Mouse (Mus musculus) forebrain, embryonic 11.5 days (tissue): ENCODE data around the gene Lgals7. TPM values are rescaled to one million over a fixed set of nuclear protein-coding genes. Genes with fewer than 3 reads are reported as not detected.

Experiments
- ATAC-seq: fragments of 200-750 bp; cut with Nextera tagmentation; replicated peaks from 2 replicates; pipeline ENCODE4 v1.8.0; 2017; ENCODE audit warnings: moderate TSS enrichment; ENCODE audit not compliant: low FRiP score
- DNase-seq: peaks from one replicate; pipeline ENCODE4 v3.0.0-alpha.2; 2017; ENCODE audit warnings: low spot score
- H3K27ac ChIP-seq: fragments of 300-500 bp; sonication (generic); 2 replicates; pipeline ENCODE4 v1.5.1; 2014; ENCODE audit warnings: low read depth, low read length
- H3K27me3 ChIP-seq: fragments of 300-500 bp; sonication (generic); 2 replicates; pipeline ENCODE4 v1.6.1; 2014; ENCODE audit warnings: mild to moderate bottlenecking, low read length, mixed read lengths; ENCODE audit not compliant: control insufficient read depth, insufficient read depth
- H3K36me3 ChIP-seq: fragments of 300-500 bp; sonication (generic); 2 replicates; pipeline ENCODE4 v1.6.1; 2014; ENCODE audit warnings: mild to moderate bottlenecking, low read length, moderate library complexity, mixed read lengths; ENCODE audit not compliant: control insufficient read depth, insufficient read depth
- H3K4me1 ChIP-seq: fragments of 300-500 bp; sonication (generic); replicated peaks from 2 replicates; pipeline ENCODE4 v1.6.1; 2014; ENCODE audit warnings: low read length, mixed read lengths; ENCODE audit not compliant: control insufficient read depth, insufficient read depth
- H3K4me2 ChIP-seq: fragments of 300-500 bp; sonication (generic); 2 replicates; pipeline ENCODE4 v1.6.1; 2014; ENCODE audit warnings: low read depth, mild to moderate bottlenecking, low read length, moderate library complexity, mixed read lengths; ENCODE audit not compliant: severe bottlenecking
- H3K4me3 ChIP-seq: fragments of 300-500 bp; sonication (generic); 2 replicates; pipeline ENCODE4 v1.5.1; 2014; ENCODE audit warnings: low read depth, low read length
- H3K9ac ChIP-seq: fragments of 300-500 bp; sonication (generic); 2 replicates; pipeline ENCODE4 v1.6.1; 2014; ENCODE audit warnings: low read length
- H3K9me3 ChIP-seq: fragments of 300-500 bp; sonication (generic); 2 replicates; pipeline ENCODE4 v1.6.1; 2016; ENCODE audit warnings: low read length, mixed read lengths; ENCODE audit not compliant: control insufficient read depth
- WGBS: fragments of 180-500 bp; shearing (Covaris S2); extraction: QIAGEN DNeasy Blood & Tissue Kit; methylation state at CpG from one replicate; pipeline ENCODE4 v1.1.7; 2014; 5-methylcytosine and 5-hydroxymethylcytosine counted together
- polyA plus RNA-seq: library from polyadenylated mRNA; unstranded; fragments of >200 nt; fragmentation: Nextera tagmentation; extraction: Ambion mirVana; gene quantifications from 2 replicates; pipeline ENCODE4 v1.2.1, GENCODE M21; 2014

The Lgals7 gene
- polyA plus RNA-seq, 1 experiment from 2014 or later = 0.52 TPM

DNA sequence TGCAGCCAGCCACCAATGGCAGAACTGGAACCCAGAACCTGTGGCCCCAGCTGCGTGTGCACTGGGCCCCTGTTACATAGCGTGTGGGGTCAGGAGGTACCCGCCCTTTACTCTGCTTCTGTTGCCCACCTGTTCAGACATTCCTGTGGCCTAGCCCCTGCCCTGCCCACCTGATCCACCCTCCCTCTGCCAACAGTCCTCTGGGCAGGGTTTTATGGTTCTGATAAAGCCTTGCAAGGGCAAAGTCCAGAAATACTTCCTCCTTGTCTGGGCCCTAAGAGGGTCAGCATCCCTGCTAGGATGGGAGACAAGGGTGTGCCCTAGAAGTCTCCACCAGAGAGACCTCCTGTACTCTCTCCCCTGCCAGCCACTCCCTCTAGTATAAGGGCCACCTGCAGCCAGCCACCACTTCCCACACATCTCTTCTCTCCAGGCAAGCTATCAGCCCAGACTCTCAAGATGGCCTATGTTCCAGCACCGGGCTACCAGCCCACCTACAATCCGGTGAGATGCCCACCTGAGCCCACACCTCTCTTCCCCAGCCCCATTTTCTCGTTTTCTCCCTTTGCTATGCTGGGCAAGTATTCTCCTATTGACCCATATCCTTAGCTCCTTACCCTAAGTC is 29.8 kb upstream of the Lgals7 start, which contains the start of gene Lgals4:
Gene Lgals4 (plus strand): TSS at position 132 of the 625 bp plus-strand sequence.
- WGBS = 81% methylated on average over 6 of the region's 6 CpGs
- Histone ChIP-seq H3K4me1 (no peaks in the 10 kb centered on the region), H3K27ac (no peak within 1 kb of the TSS), H3K27me3 (no peaks in the 10 kb centered on the region), H3K9ac (no peak within 1 kb of the TSS), H3K4me2 (no peak within 1 kb of the TSS), H3K9me3 (no peaks in the 10 kb centered on the region), H3K4me3 (no peak within 1 kb of the TSS), H3K36me3 (no peaks in the 10 kb centered on the region)
- DNase-seq = no peak
- ATAC-seq = no peak

DNA sequence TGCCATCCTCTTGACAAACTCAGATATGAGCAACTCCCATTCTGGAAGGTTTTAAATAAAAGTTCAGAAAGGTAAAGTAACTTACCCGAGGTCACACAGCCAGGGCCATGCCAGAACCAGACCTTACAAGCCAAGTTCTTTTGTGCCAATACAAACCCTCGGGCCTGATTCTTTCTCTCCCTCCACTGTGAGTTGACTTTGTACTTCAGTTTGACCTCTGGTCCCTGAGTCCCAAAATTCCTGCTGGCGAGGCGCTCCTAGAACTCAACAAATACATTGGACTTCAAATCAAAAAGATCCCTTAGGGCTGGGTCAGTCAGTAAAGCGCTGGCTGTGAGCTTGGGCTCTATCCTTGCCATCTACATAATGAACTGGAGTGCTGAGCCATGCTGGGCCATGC is 26.7 kb upstream of the Lgals7 start:
- H3K36me3 ChIP-seq = no peaks in the 10 kb centered on the region
- H3K4me2 ChIP-seq = no peak overlapping the region
- H3K4me3 ChIP-seq = no peak overlapping the region
- no peak for DNase-seq
- H3K27ac ChIP-seq = no peak overlapping the region
- no peaks in the 10 kb centered on the region for H3K9me3 ChIP-seq
- ATAC-seq = no peak
- no peak overlapping the region for H3K9ac ChIP-seq
- H3K27me3 ChIP-seq = no peaks in the 10 kb centered on the region
- H3K4me1 ChIP-seq = no peaks in the 10 kb centered on the region
- 88% methylated on average over 5 of the region's 5 CpGs for WGBS

DNA sequence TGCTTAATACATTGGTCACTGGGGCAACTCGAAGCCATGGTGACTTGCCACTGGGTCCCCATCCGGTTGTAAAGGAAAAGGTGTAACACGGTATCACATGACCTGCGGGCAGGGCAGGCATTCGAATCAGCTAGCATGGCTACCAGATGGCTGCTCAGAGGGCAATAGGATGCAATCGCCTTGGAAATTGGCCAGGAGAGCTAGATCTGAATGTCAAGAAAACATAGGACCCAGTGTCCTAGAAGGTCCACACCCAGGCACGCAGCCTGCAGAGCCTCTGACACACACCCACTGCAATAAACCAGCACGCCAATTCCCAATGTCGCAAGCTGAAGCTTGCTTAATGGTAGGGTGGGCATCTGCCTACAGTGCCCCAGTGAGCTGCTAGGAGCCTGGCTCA is 25.3 kb upstream of the Lgals7 start:
- ATAC-seq (no peak), DNase-seq (no peak)
- H3K4me3 ChIP-seq = no peak overlapping the region
- H3K9ac ChIP-seq = no peak overlapping the region
- H3K9me3 ChIP-seq = no peaks in the 10 kb centered on the region
- H3K4me1 ChIP-seq = no peaks in the 10 kb centered on the region
- H3K4me2 ChIP-seq = no peak overlapping the region
- no peaks in the 10 kb centered on the region for H3K27me3 ChIP-seq
- no peak overlapping the region for H3K27ac ChIP-seq
- H3K36me3 ChIP-seq = no peaks in the 10 kb centered on the region
- 92% methylated on average over 9 of the region's 9 CpGs for WGBS

DNA sequence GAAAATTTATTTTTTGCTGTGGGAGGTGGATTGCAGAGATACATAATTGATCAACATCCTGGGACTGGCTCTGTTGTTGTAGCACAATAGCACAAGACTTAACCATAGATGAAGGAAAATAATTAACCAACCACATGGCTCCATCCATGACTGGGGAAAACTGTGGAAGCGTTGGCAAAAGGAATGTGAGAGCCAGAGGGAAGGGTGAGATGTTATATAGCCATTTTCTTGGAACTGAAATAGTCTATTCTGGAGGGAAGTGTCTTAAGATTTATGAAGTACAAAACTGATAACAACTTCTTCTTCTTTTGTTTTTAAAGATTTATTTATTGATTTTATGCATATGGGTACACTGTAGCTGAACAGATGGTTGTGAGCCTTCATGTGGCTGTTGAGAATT is 16.4 kb upstream of the Lgals7 start:
- H3K36me3 ChIP-seq = no peaks in the 10 kb centered on the region
- WGBS = 87% methylated on average over 1 of the region's 1 CpGs
- H3K4me2 ChIP-seq = no peak overlapping the region
- H3K4me3 ChIP-seq = no peak overlapping the region
- H3K9me3 ChIP-seq = no peaks in the 10 kb centered on the region; the same call in 1 of the 2 replicates
- no peak for DNase-seq
- no peak overlapping the region for H3K9ac ChIP-seq
- H3K27ac ChIP-seq = no peak overlapping the region
- ATAC-seq = no peak
- no peaks in the 10 kb centered on the region for H3K4me1 ChIP-seq
- no peaks in the 10 kb centered on the region for H3K27me3 ChIP-seq

DNA sequence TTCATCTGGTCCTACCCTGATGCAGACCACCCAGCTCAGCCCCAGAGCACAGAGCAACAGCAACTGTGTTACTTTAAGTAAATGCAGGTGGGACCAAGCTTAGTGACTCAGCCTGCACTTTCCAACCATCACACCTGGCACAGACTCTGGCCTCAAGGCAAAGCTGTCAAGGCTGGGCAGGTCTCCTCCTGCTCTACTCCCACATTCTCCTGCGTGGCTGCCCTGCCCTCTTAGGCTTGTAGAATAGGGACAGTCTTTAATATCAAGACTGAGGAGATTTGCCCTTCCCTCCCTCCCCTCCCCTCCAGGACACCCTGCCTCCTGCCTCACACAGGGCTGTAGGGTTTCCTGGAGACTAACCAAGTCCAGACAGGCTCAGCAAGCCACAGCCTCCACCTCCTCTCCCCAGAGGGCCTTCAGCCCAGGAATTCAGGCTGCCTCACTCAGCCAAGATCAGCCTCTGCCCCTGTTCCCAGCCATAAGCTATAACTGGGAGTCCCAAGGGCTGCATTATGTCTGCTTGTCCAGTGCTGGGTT is 13.9 kb upstream of the Lgals7 start:
- H3K36me3 ChIP-seq = no peaks in the 10 kb centered on the region
- no peak overlapping the region for H3K9ac ChIP-seq
- ATAC-seq = no peak
- no peak overlapping the region for H3K4me3 ChIP-seq
- H3K27ac ChIP-seq = no peak overlapping the region
- H3K4me2 ChIP-seq = no peak overlapping the region
- no peaks in the 10 kb centered on the region for H3K27me3 ChIP-seq
- no peaks in the 10 kb centered on the region; the same call in 1 of the 2 replicates for H3K9me3 ChIP-seq
- no peaks in the 10 kb centered on the region for H3K4me1 ChIP-seq
- no peak for DNase-seq
- 39% methylated on average over 1 of the region's 1 CpGs for WGBS

DNA sequence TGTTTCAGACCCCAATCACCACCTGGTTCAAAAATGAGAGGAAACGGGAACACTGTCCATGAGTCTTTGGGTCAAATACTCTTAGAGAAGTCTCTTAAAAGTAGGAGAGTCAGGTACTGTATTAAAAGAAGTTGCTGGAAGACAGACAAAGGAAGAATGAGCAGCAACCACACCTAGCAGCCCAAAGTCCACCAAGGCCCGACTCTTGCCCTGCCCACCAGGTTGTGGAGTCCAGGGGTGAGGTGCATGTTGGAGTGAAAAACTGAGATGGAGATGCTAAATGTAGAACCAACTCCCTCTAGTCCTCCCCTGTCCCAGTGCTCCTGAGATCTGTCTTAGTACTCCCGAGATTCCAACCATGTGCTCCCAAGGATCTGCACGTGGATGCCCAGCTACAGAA is 13.0 kb upstream of the Lgals7 start:
- WGBS = 84% methylated on average over 4 of the region's 4 CpGs
- Histone ChIP-seq H3K9ac (no peak overlapping the region), H3K4me2 (no peak overlapping the region), H3K9me3 (no peaks in the 10 kb centered on the region; the same call in 1 of the 2 replicates), H3K36me3 (no peaks in the 10 kb centered on the region), H3K4me1 (no peaks in the 10 kb centered on the region), H3K27me3 (no peaks in the 10 kb centered on the region), H3K4me3 (no peak overlapping the region), H3K27ac (no peak overlapping the region)
- no peak for DNase-seq
- ATAC-seq = no peak

DNA sequence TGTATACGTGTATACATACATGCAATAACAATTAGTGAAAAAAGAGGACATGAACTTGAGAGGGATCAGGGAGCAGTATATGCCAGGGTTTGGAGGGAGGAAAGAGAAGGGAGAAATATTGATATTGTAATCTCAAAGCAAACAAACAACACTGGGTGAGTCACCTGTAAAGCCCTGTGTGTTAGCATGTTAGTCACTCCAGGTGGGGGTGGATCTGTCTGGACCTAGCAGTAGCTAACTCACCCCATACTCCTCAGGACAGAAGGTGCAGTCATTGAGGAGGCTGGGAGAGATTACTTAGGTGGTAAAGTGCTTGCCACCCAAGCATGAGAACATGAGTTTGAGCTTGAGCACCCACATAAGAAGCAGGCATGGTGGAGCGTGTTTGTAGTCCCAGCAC is 3.7 kb upstream of the Lgals7 start:
- H3K36me3 ChIP-seq = no peaks in the 10 kb centered on the region
- no peak overlapping the region for H3K9ac ChIP-seq
- H3K4me1 ChIP-seq = peaks cover 5% of the 10 kb centered on the region
- no peaks in the 10 kb centered on the region; the same call in 1 of the 2 replicates for H3K9me3 ChIP-seq
- no peak overlapping the region for H3K4me3 ChIP-seq
- ATAC-seq = no peak
- no peak overlapping the region for H3K4me2 ChIP-seq
- DNase-seq = no peak
- H3K27ac ChIP-seq = no peak overlapping the region
- whole genome bisulfite sequencing = 86% methylated on average over 2 of the region's 2 CpGs
- H3K27me3 ChIP-seq = no peaks in the 10 kb centered on the region

DNA sequence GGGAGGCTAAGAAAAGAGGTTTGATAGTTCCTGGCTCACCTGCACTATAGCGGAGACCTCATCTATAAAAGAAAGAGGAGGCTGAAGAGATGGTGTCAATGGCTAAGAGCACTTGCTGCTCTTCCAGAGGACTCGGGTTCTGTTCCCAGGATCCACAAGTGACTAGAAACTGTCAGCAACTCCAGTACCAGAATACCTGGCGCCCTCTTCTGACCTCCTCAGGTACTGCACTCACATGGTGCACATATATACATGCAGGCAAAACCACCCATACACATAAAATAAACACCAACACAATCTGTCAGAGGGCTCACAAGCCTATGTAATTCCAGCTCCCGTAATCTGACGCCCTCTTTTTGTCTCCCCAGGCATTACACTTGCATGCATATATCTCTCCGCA is 2.8 kb upstream of the Lgals7 start:
- H3K4me1 ChIP-seq = peaks cover 5% of the 10 kb centered on the region
- ATAC-seq (no peak), DNase-seq (no peak)
- H3K9me3 ChIP-seq = no peaks in the 10 kb centered on the region; the same call in 1 of the 2 replicates
- no peak overlapping the region for H3K27ac ChIP-seq
- no peak overlapping the region for H3K9ac ChIP-seq
- no peaks in the 10 kb centered on the region for H3K36me3 ChIP-seq
- H3K4me2 ChIP-seq = no peak overlapping the region
- WGBS = 84% methylated on average over 6 of the region's 6 CpGs
- H3K27me3 ChIP-seq = no peaks in the 10 kb centered on the region
- no peak overlapping the region for H3K4me3 ChIP-seq
